Mouse (Mus musculus) CH12.LX (cell line): Measurements from ENCODE around the gene Mta1. TPM values are rescaled to one million over a fixed set of nuclear protein-coding genes. Genes with fewer than 3 reads are reported as not detected.

Experiments used
- DNase-seq: peaks from one replicate; pipeline ENCODE4 v3.0.0-alpha.2; 2013; ENCODE audit errors: extremely low read depth
- H3K27ac ChIP-seq: 2 replicates; pipeline ENCODE4 v1.5.1; 2012; ENCODE audit warnings: low read depth, mild to moderate bottlenecking, control low read depth, moderate library complexity; ENCODE audit not compliant: insufficient read depth
- H3K27me3 ChIP-seq: replicated peaks from 2 replicates; pipeline ENCODE3; 2012; ENCODE audit warnings: inconsistent platforms
- H3K36me3 ChIP-seq, 2 experiments: replicated peaks in 1 of 2; 2 replicates each; pipeline versions ENCODE3 to v1.6.1; 2012; ENCODE audit warnings: inconsistent platforms in 1 of 2, low read length in 1 of 2, mild to moderate bottlenecking in 1 of 2, mixed read lengths in 1 of 2, moderate library complexity in 1 of 2; ENCODE audit not compliant: control insufficient read depth in 1 of 2, insufficient read depth in 1 of 2
- H3K4me1 ChIP-seq, 2 experiments: 2 replicates each; pipeline ENCODE4 v1.6.1; 2012; ENCODE audit warnings: inconsistent platforms in 1 of 2, moderate library complexity in 1 of 2; ENCODE audit not compliant: insufficient read depth in 2 of 2, control insufficient read depth in 1 of 2
- H3K4me2 ChIP-seq: 2 replicates; pipeline ENCODE4 v1.6.1; 2012; ENCODE audit warnings: low read depth, mild to moderate bottlenecking, control low read depth; ENCODE audit not compliant: poor library complexity, insufficient read depth, severe bottlenecking
- H3K4me3 ChIP-seq, 3 experiments: fragments of 150-350 bp in 1 of 3; sonication (generic) in 1 of 3; replicated peaks in 1 of 3; 2 replicates each; pipeline versions ENCODE3 to v1.5.1; 2011 to 2012; ENCODE audit warnings: low read depth in 2 of 3, low read length in 2 of 3, mild to moderate bottlenecking in 2 of 3, moderate library complexity in 2 of 3, control low read depth in 1 of 3, improper control_type of control experiment in 1 of 3, inconsistent platforms in 1 of 3, mixed read lengths in 1 of 3; ENCODE audit not compliant: poor library complexity in 1 of 3
- H3K79me2 ChIP-seq: replicated peaks from 2 replicates; pipeline ENCODE4 v1.6.1; 2012; ENCODE audit warnings: mild to moderate bottlenecking, moderate library complexity; ENCODE audit not compliant: control insufficient read depth, poor library complexity, insufficient read depth, severe bottlenecking; ENCODE audit errors: extremely low read depth
- H3K9ac ChIP-seq: 2 replicates; pipeline ENCODE4 v1.6.1; 2012; ENCODE audit warnings: low read depth, mild to moderate bottlenecking, control low read depth, moderate library complexity; ENCODE audit not compliant: insufficient read depth
- H3K9me3 ChIP-seq: replicated peaks from 2 replicates; pipeline ENCODE3; 2012; ENCODE audit warnings: low read length, inconsistent platforms, mixed read lengths
- BHLHE40 ChIP-seq: IDR thresholded peaks from 2 replicates; pipeline ENCODE4 v1.6.1; 2011; ENCODE audit warnings: mild to moderate bottlenecking, low read depth, low read length, improper control_type of control experiment
- CHD1 ChIP-seq: IDR thresholded peaks from 2 replicates; pipeline ENCODE4 v1.6.1; 2012; ENCODE audit warnings: low read depth, low read length, improper control_type of control experiment, inconsistent platforms
- CHD2 ChIP-seq: IDR thresholded peaks from 2 replicates; pipeline ENCODE4 v1.6.1; 2011; ENCODE audit warnings: low read length, improper control_type of control experiment
- CTCF ChIP-seq, 2 experiments: IDR thresholded peaks in 1 of 2; conservative IDR thresholded peaks in 1 of 2; 2 replicates each; pipeline ENCODE4 v1.5.1; 2011 to 2012; ENCODE audit warnings: low read depth in 2 of 2, low read length in 2 of 2, improper control_type of control experiment in 1 of 2, inconsistent platforms in 1 of 2, mild to moderate bottlenecking in 1 of 2, moderate library complexity in 1 of 2
- E2F4 ChIP-seq: IDR thresholded peaks from 2 replicates; pipeline ENCODE4 v1.6.1; 2011; ENCODE audit warnings: low read depth, low read length, improper control_type of control experiment; ENCODE audit not compliant: insufficient replicate concordance
- EP300 ChIP-seq: IDR thresholded peaks from 2 replicates; pipeline ENCODE4 v1.6.1; 2011; ENCODE audit warnings: low read length, improper control_type of control experiment
- ETS1 ChIP-seq: conservative IDR thresholded peaks from 2 replicates; pipeline ENCODE4 v1.6.1; 2012; ENCODE audit warnings: low read depth, mild to moderate bottlenecking, inconsistent platforms, low read length, improper control_type of control experiment, moderate library complexity
- GABPA ChIP-seq: IDR thresholded peaks from 2 replicates; pipeline ENCODE4 v1.6.1; 2012; ENCODE audit warnings: low read depth, low read length, improper control_type of control experiment, inconsistent platforms; ENCODE audit not compliant: insufficient replicate concordance
- JUN ChIP-seq: IDR thresholded peaks from 2 replicates; pipeline ENCODE4 v1.6.1; 2011; ENCODE audit warnings: low read depth, mild to moderate bottlenecking, low read length, improper control_type of control experiment, moderate library complexity; ENCODE audit not compliant: insufficient read depth
- KAT2A ChIP-seq: IDR thresholded peaks from 2 replicates; pipeline ENCODE4 v1.6.1; 2012; ENCODE audit warnings: low read length, improper control_type of control experiment, inconsistent platforms; ENCODE audit not compliant: insufficient replicate concordance
- MAZ ChIP-seq: IDR thresholded peaks from 2 replicates; pipeline ENCODE4 v1.6.1; 2012; ENCODE audit warnings: low read depth, mild to moderate bottlenecking, inconsistent platforms, low read length, improper control_type of control experiment, moderate library complexity
- MEF2A ChIP-seq: IDR thresholded peaks from 2 replicates; pipeline ENCODE4 v1.6.1; 2014; ENCODE audit warnings: low read depth, mild to moderate bottlenecking, inconsistent platforms, low read length, improper control_type of control experiment, borderline replicate concordance
- PAX5 ChIP-seq: IDR thresholded peaks from 2 replicates; pipeline ENCODE4 v1.6.1; 2012; ENCODE audit warnings: low read length, inconsistent platforms, mixed read lengths
- POLR2A ChIP-seq: IDR thresholded peaks from 2 replicates; pipeline ENCODE4 v1.6.1; 2011; ENCODE audit warnings: low read depth, mild to moderate bottlenecking, improper control_type of control experiment, low read length
- RAD21 ChIP-seq: IDR thresholded peaks from 2 replicates; pipeline ENCODE4 v1.6.1; 2011; ENCODE audit warnings: low read depth, mild to moderate bottlenecking, low read length, improper control_type of control experiment, moderate library complexity
- RCOR1 ChIP-seq: conservative IDR thresholded peaks from 2 replicates; pipeline ENCODE4 v1.6.1; 2012; ENCODE audit warnings: low read depth, mild to moderate bottlenecking, inconsistent platforms, low read length, improper control_type of control experiment
- SIN3A ChIP-seq: IDR thresholded peaks from 2 replicates; pipeline ENCODE4 v1.6.1; 2012; ENCODE audit warnings: low read length, improper control_type of control experiment, inconsistent platforms
- SMC3 ChIP-seq: IDR thresholded peaks from 2 replicates; pipeline ENCODE4 v1.6.1; 2011; ENCODE audit warnings: low read depth, low read length, improper control_type of control experiment
- TBP ChIP-seq: conservative IDR thresholded peaks from 2 replicates; pipeline ENCODE4 v1.6.1; 2011; ENCODE audit warnings: low read depth, low read length, improper control_type of control experiment
- USF1 ChIP-seq: IDR thresholded peaks from 2 replicates; pipeline ENCODE4 v1.6.1; 2014; ENCODE audit warnings: low read depth, mild to moderate bottlenecking, inconsistent platforms, low read length, improper control_type of control experiment
- ZKSCAN1 ChIP-seq: IDR thresholded peaks from 2 replicates; pipeline ENCODE4 v1.6.1; 2012; ENCODE audit warnings: low read depth, inconsistent platforms, low read length, improper control_type of control experiment, borderline replicate concordance
- ZMIZ1 ChIP-seq: IDR thresholded peaks from 2 replicates; pipeline ENCODE4 v1.6.1; 2012; ENCODE audit warnings: low read depth, mild to moderate bottlenecking, inconsistent platforms, low read length, improper control_type of control experiment
- dilution Hi-C: fragments of 300-500 bp; cut with MboI; formaldehyde crosslinking; loops from 2 replicates; pipeline ENCODE4 v1.14.3; 2020; ENCODE audit warnings: low sequenced_read_pairs; ENCODE audit not compliant: extremely low pct_unique_long_range_greater_than_20kb, extremely low pct_ligation_motif_present
- in situ Hi-C: fragments of 300-500 bp; cut with MboI; formaldehyde crosslinking; loops from 3 replicates; pipeline ENCODE4 v1.14.3; 2019; ENCODE audit warnings: low sequenced_read_pairs, low pct_ligation_motif_present, low pct_unique_long_range_greater_than_20kb, mixed read lengths
- polyA plus RNA-seq: library from polyadenylated mRNA; unstranded; fragments of >175 nt; gene quantifications from 2 replicates; pipeline ENCODE4 v1.2.1, GENCODE M21; 2012; ENCODE audit warnings: low read depth; ENCODE audit not compliant: insufficient read length
- total RNA-seq, 2 experiments: library from RNA; depleted of rRNA; stranded (reverse); fragments of 300-350 nt in 1 of 2; fragments of >200 nt in 1 of 2; gene quantifications; 2 replicates each; pipeline ENCODE4 v1.2.3; 2012 to 2014

Gene Mta1
- total and polyA plus RNA-seq, 3 experiments = 11.5 to 76.7 (median 39.4) TPM

GRCm38 (mm10) chr12:113168031-113168536 is 70.0 kb downstream of the Mta1 start (continued):
- peak; percentile 20; the same call in 1 of the 2 replicates for TF ChIP-seq CHD2

- H3K36me3 ChIP-seq = no peaks in the 10 kb centered on the region
- H3K79me2 ChIP-seq = no peaks in the 10 kb centered on the region
- no peak overlapping the region for H3K4me3 ChIP-seq
- H3K4me1 ChIP-seq = no peaks in the 10 kb centered on the region
- no peak for DNase-seq
- in situ Hi-C loops (no loop called here), dilution Hi-C loops (no loop called here)
- peaks cover 62% of the 10 kb centered on the region for H3K27me3 ChIP-seq
- H3K9me3 ChIP-seq = peaks cover 5% of the 10 kb centered on the region
- H3K4me2 ChIP-seq = no peak overlapping the region
- H3K27ac ChIP-seq = no peak overlapping the region
- TF ChIP-seq SIN3A (no peak), EP300 (no peak), KAT2A (no peak), RAD21 (no peak), POLR2A (no peak)
- H3K9ac ChIP-seq = no peak overlapping the region
These were observed 79.1 kb downstream of the Mta1 start for GRCm38 (mm10) chr12:113176960-113177725.

DNA sequence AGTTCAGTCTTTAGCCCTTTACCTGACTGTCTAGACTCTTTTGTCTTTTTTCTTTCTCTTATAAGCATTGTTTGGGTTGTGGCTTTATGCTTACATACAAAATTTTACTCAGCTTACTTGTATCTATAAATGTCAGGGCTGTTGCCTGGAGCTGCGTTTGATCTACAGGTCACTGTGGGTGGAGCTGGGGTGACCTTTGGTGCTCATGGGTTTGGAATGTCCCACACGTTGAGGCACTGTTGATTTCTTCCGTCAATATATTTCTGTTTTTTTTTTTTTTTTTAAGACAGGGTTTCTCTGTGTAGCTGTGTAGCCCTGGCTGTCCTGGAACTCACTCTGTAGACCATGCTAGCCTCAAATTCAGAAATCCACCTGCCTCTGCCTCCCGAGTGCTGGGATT is 82.9 kb downstream of the Mta1 start:
- no peak overlapping the region for H3K4me2 ChIP-seq
- H3K27ac ChIP-seq = no peak overlapping the region
- in situ Hi-C loops (no loop called here), dilution Hi-C loops (no loop called here)
- peaks cover 7% of the 10 kb centered on the region for H3K9me3 ChIP-seq
- no peak for TF ChIP-seq USF1
- no peak for TF ChIP-seq GABPA
- H3K4me1 ChIP-seq = no peaks in the 10 kb centered on the region
- DNase-seq = no peak
- no peak overlapping the region for H3K4me3 ChIP-seq
- H3K36me3 ChIP-seq = no peaks in the 10 kb centered on the region
- peaks cover 58% of the 10 kb centered on the region for H3K27me3 ChIP-seq
- no peaks in the 10 kb centered on the region for H3K79me2 ChIP-seq
- H3K9ac ChIP-seq = no peak overlapping the region

DNA sequence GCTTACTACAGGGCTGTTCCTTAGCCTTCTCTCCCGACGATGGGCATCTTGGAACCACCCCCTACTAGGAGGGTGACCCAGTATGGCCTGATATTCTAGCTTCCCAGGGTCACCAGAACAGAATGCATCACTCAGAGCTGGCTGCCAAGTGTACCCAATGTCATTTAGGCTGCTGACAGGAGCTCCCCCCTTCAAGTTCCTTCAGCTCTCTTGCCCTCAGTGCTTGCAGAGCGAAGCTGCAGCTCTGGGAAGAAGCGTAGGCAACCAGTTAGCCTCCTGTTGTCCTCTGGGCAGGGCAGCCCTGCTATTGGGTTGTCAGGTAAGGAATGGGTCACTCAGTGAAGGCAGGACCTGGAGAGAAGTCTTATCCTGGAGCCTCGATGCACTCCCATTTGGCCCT is 86.9 kb downstream of the Mta1 start:
- H3K79me2 ChIP-seq = no peaks in the 10 kb centered on the region
- H3K4me2 ChIP-seq = no peak overlapping the region
- H3K9ac ChIP-seq = no peak overlapping the region
- peaks cover 33% of the 10 kb centered on the region for H3K9me3 ChIP-seq
- H3K4me3 ChIP-seq = no peak overlapping the region
- DNase-seq = no peak
- no peaks in the 10 kb centered on the region for H3K36me3 ChIP-seq
- no peak for TF ChIP-seq PAX5
- no peak for TF ChIP-seq ZKSCAN1
- no peak for TF ChIP-seq SIN3A
- no peak for TF ChIP-seq MEF2A
- TF ChIP-seq TBP = no peak
- TF ChIP-seq CHD1 = no peak
- no peak for TF ChIP-seq GABPA
- no peak for TF ChIP-seq MAZ
- TF ChIP-seq ETS1 = no peak
- TF ChIP-seq E2F4 = no peak
- no peak for TF ChIP-seq CHD2
- TF ChIP-seq JUN = no peak
- TF ChIP-seq RCOR1 = no peak
- no peak for TF ChIP-seq SMC3
- TF ChIP-seq USF1 = no peak
- no peak for TF ChIP-seq ZMIZ1
- TF ChIP-seq BHLHE40 = no peak
- TF ChIP-seq CTCF (conservative IDR thresholded peaks at IDR 0.05 in 1 of 2, IDR thresholded peaks at IDR 0.05 in 1 of 2; ENCODE audit: low read depth in 2 of 2, low read length in 2 of 2) = no peak
- TF ChIP-seq POLR2A = no peak
- H3K27me3 ChIP-seq = peaks cover 35% of the 10 kb centered on the region
- dilution Hi-C loops (no loop called here), in situ Hi-C loops (no loop called here)
- no peaks in the 10 kb centered on the region for H3K4me1 ChIP-seq
- H3K27ac ChIP-seq = no peak overlapping the region
